19 mouse cellular contexts compared by ENCODE assay signal in genomic region chr3:113696518-113696917, GRCm38 (mm10).
A peak's percentile ranks its signal among the peaks of the same experiment; 100 is the strongest.
DNase-seq lines count a peak whose midpoint lies in the region; ATAC-seq lines count a peak whose summit lies in the region.
"Had no signal": no experiment of that assay in that cellular context is flagged by ENCODE, and none has a peak within 500 bp of the region (broad histone marks: within the 10 kb centered on the region; RNA-seq: fewer than 3 reads in every experiment).

No protein-coding gene starts in this region.

- ATAC-seq in forebrain, embryonic 11.5 days (replicated peaks; ENCODE audit: low FRiP score) = peak; percentile 61; the same call in 1 of the 2 replicates
- ATAC-seq in forebrain, embryonic 15.5 days (replicated peaks) = no peak
- ATAC-seq: forebrain, postnatal 0 days; hindbrain, postnatal 0 days had no signal

- 20% methylated on average over 5 of the region's 5 CpGs for WGBS in forebrain, embryonic 11.5 days
- 13% methylated on average over 5 of the region's 5 CpGs for WGBS in forebrain, embryonic 15.5 days

- no peak overlapping the region for H3K4me3 ChIP-seq in forebrain, embryonic 11.5 days (ENCODE audit: low read depth, low read length)
- H3K4me3 ChIP-seq in forebrain, embryonic 15.5 days = no peak overlapping the region
- H3K4me3 ChIP-seq: embryonic facial prominence, embryonic 13.5 days; heart, embryonic 10.5 days; hindbrain, embryonic 13.5 days had no signal

- no peaks in the 10 kb centered on the region for H3K4me1 ChIP-seq in forebrain, embryonic 11.5 days (replicated peaks; ENCODE audit: control insufficient read depth, insufficient read depth, low read length)
- H3K4me1 ChIP-seq in forebrain, embryonic 15.5 days = no peaks in the 10 kb centered on the region
- H3K4me1 ChIP-seq: embryonic facial prominence, embryonic 13.5 days; heart, embryonic 10.5 days; hindbrain, embryonic 13.5 days had no signal

- no peak for DNase-seq in forebrain, embryonic 11.5 days (ENCODE audit: low spot score)
- peak; percentile 34 for DNase-seq in embryo, embryonic 10.5 days (ENCODE audit: low spot score)
- peak; percentile 9 for DNase-seq in mesoderm, embryonic 11.5 days (ENCODE audit: low read depth, low spot score)
- DNase-seq in kidney, postnatal 4 days = no peak
- no peak for DNase-seq in frontal cortex, postnatal 36 days (ENCODE audit: low spot score in 2 of 2)
- DNase-seq: adrenal gland, adult 2 months; adrenal gland, postnatal 25 days; cerebellum, adult 2 months; cerebellum, postnatal 14 days; forebrain, postnatal 0 days; heart, adult 18-20 months; heart, postnatal 14 days; kidney, adult 18-20 months had no signal

- H3K9me3 ChIP-seq in forebrain, embryonic 11.5 days (ENCODE audit: control insufficient read depth, low read length) = no peaks in the 10 kb centered on the region
- H3K9me3 ChIP-seq in forebrain, embryonic 15.5 days = no peaks in the 10 kb centered on the region
- H3K9me3 ChIP-seq: embryonic facial prominence, embryonic 13.5 days; heart, embryonic 10.5 days; hindbrain, embryonic 13.5 days had no signal

- H3K27me3 ChIP-seq in forebrain, embryonic 11.5 days (ENCODE audit: control insufficient read depth, insufficient read depth, low read length) = no peaks in the 10 kb centered on the region
- H3K27me3 ChIP-seq in forebrain, embryonic 15.5 days = no peaks in the 10 kb centered on the region
- H3K27me3 ChIP-seq: CH12.LX; embryonic facial prominence, embryonic 13.5 days; hindbrain, embryonic 13.5 days had no signal

- H3K4me2 ChIP-seq in forebrain, embryonic 11.5 days (ENCODE audit: low read depth, low read length, severe bottlenecking) = no peak overlapping the region
- no peak overlapping the region for H3K4me2 ChIP-seq in forebrain, embryonic 15.5 days (replicated peaks)
- H3K4me2 ChIP-seq: embryonic facial prominence, embryonic 13.5 days; hindbrain, embryonic 13.5 days had no signal

- no peak overlapping the region for H3K9ac ChIP-seq in forebrain, embryonic 11.5 days (ENCODE audit: low read length)
- no peak overlapping the region for H3K9ac ChIP-seq in forebrain, embryonic 15.5 days (replicated peaks)
- H3K9ac ChIP-seq: embryonic facial prominence, embryonic 13.5 days; forebrain, postnatal 0 days; hindbrain, embryonic 13.5 days had no signal

- no peaks in the 10 kb centered on the region for H3K36me3 ChIP-seq in forebrain, embryonic 11.5 days (ENCODE audit: control insufficient read depth, insufficient read depth, low read length)
- H3K36me3 ChIP-seq in forebrain, embryonic 15.5 days = no peaks in the 10 kb centered on the region
- H3K36me3 ChIP-seq: embryonic facial prominence, embryonic 13.5 days; heart, embryonic 10.5 days; hindbrain, embryonic 13.5 days had no signal

- H3K27ac ChIP-seq in forebrain, embryonic 11.5 days (ENCODE audit: low read depth, low read length) = no peak overlapping the region
- H3K27ac ChIP-seq in forebrain, embryonic 15.5 days (replicated peaks) = no peak overlapping the region
- H3K27ac ChIP-seq: embryonic facial prominence, embryonic 13.5 days; heart, embryonic 10.5 days; hindbrain, embryonic 13.5 days; hindbrain, postnatal 0 days had no signal

Comparison
In these comparisons a context has a peak if more than half of its experiments do, and no peak if none do; other contexts are left out.
1. DNase-seq: peak in embryo, embryonic 10.5 days (single experiment) and mesoderm, embryonic 11.5 days (single experiment); none in forebrain, embryonic 11.5 days (single experiment), kidney, postnatal 4 days (0 of 2) and frontal cortex, postnatal 36 days (0 of 2).